Mouse (Mus musculus): ENCODE results near the gene Rptor. TPM values are rescaled to one million over a fixed set of nuclear protein-coding genes. Genes with fewer than 3 reads are reported as not detected.

Gene Rptor
- total RNA-seq (2023) = 59.5 to 74.5 TPM (median 67.2 TPM) in 4 replicates

GRCm38 (mm10) chr11:119602763-119603526 is at the start of gene Rptor:
Rptor (plus strand) TSS chr11:119602905.

GRCm38 (mm10) chr11:119913291-119913934 is 310.7 kb downstream of the Rptor start, which contains the start of gene Chmp6:
Chmp6 (plus strand) TSS chr11:119913441.

GRCm38 (mm10) chr11:119942727-119943427 is 340.2 kb downstream of the Rptor start, which contains the start of gene Baiap2:
Baiap2 (plus strand) TSS chr11:119942763.

Other genes starting within 250 kb of the Rptor start
- gene Sgsh, start 247.4 kb upstream of the Rptor start, total RNA-seq (2023) = 22.2 to 25.9 TPM (median 24.0 TPM) in 4 replicates
- gene Slc26a11, start 247.3 kb upstream of the Rptor start, total RNA-seq (2023) = 20.2 to 28.1 TPM (median 27.8 TPM) in 4 replicates
- gene Rnf213, start 209.8 kb upstream of the Rptor start, total RNA-seq (2023) = 101 to 104 TPM (median 103 TPM) in 4 replicates
- 27.0 to 35.0 TPM (median 31.5 TPM) in 4 replicates for gene Endov, start 111.6 kb upstream of the Rptor start, total RNA-seq (2023)
- gene Nptx1, start 55.2 kb upstream of the Rptor start, total RNA-seq (2023) = not detected in 4 replicates

Measured in B cell, adult 62 days (primary cell).